Mouse (Mus musculus) gastrocnemius, adult 2 months (tissue): ENCODE data around the gene Dnah7c. TPM values are rescaled to one million over a fixed set of nuclear protein-coding genes. Genes with fewer than 3 reads are reported as not detected.
"Not testable (repeated sequence)": the region's sequence is repeated elsewhere in the genome, so short reads cannot be mapped to it uniquely, and the experiment has no call there.

Source experiments
- DNase-seq: peaks from one replicate; pipeline ENCODE4 v3.0.0; 2022
- H3K27ac ChIP-seq: fragments of 200-600 bp; 2 replicates; pipeline ENCODE4 v1.8.1; 2022; ENCODE audit warnings: mild to moderate bottlenecking
- H3K4me3 ChIP-seq: fragments of 200-600 bp; 2 replicates; pipeline ENCODE4 v1.8.1; 2022; ENCODE audit warnings: mild to moderate bottlenecking, moderate library complexity
- CTCF ChIP-seq: fragments of 200-600 bp; IDR thresholded peaks from 2 replicates; pipeline ENCODE4 v1.8.1; 2022; ENCODE audit warnings: antibody characterized with exemption, mild to moderate bottlenecking, moderate library complexity
- intact Hi-C: fragments of 180-260 bp; cut with DNase I; formaldehyde crosslinking; loops from one replicate; pipeline ENCODE4 v1.15.1; 2025
- total RNA-seq, 2 experiments: library from RNA; stranded (reverse); gene quantifications; 2 replicates each; pipeline ENCODE4 v1.2.3; 2021

Dnah7c gene
- total RNA-seq, 2 experiments from 2014 or later, result 0.22 TPM; not detected in 1

DNA sequence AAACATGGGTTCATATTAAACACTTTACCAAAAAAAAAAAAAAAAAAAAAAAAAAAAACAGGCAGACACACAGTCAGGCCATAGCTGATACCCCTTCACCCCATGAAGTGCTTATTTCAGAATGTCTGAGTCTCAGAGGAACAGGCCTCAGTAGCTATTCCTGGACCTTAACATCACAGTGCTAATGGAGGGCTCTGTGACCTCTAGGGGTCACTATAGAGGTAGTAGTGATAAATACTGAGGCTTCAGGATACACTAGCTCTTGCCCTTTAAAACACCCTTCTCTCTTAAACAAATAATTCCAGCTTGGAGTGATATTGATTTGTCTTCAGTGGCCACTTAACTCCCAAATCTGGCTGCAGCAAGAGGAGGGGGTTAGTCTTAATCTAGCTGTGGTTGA lies 343.9 kb downstream of the Dnah7c start:
- intact Hi-C loops, result not testable (repeated sequence)

DNA sequence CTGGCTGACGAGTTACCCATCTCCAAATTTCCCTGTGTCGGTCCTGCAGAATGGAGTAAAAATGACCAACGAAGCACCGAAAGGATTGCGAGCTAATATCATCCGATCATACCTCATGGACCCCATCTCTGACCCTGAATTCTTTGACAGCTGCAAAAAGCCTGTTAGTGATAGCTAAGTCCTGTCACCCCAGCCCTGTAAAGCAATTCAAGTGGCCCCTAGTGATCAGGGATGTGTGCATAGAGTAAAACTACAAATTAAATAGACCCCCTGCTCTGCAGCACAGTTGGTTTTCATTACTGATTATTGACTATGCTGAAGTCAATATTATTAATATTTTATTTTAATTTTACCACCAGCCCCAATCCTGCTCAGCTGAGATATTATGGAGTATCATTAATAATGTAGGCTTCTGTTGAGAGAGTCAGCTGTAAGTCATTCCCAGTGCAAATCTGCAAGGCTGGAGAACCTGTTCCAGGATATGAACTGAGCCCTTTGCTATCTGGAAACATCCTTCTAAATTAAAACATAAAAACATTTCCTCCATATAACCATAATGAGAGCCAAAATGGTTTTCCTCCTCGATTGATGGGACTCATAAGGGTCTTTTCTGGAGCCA lies 344.8 kb downstream of the Dnah7c start:
- intact Hi-C loops, DNase-seq, H3K27ac ChIP-seq, H3K4me3 ChIP-seq: not testable (repeated sequence)

More for the DNA sequence above, 343.9 kb downstream of the Dnah7c start:
- H3K27ac ChIP-seq, H3K4me3 ChIP-seq, DNase-seq: not testable (repeated sequence)
- 0 out of 2 replicates have a peak, but pooled peaks have one; percentile 15 for TF ChIP-seq CTCF

DNA sequence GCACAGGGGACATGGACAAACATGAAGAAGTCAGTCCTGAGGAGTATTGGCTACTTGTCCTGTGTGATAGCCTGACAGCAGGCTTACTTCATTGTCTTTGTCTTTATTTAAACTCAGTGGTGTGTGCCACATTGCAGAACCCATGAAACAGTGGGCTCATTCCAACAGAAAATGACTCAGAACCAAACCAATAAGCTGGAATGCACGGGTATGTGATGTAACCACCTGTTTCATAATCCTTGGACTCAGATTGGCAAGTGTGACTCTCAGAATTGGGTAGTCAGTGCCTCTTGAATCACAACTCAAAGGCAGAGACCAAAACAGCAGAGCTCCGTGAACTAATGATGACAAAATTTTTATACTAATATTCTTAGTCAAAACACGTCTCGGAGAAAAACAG lies 356.8 kb downstream of the Dnah7c start:
- H3K27ac ChIP-seq, intact Hi-C loops, DNase-seq, H3K4me3 ChIP-seq: not testable (repeated sequence)

DNA sequence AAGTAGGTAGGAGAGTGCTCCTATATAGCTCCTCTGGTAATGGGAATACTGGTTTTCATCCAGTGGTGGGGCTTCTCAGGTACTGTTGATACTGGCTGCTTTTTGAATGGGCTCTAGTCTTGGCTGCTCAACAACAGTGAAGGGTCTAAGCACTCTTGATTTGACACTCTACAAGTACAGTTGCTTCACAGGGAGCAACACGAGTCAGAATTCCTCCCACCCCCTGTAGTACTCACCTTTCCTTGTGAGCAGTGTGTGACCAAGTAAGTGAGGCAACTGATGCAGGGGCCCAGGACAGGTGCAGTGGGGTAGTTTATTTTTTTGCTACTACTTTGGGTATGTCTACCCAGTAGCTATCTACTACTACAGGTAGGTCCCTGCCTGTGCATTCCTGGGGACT lies 379.7 kb downstream of the Dnah7c start:
- Histone ChIP-seq H3K4me3 (no peak overlapping the region), H3K27ac (no peak overlapping the region)
- TF ChIP-seq CTCF, result no peak
- intact Hi-C loops, result no loop called here
- no peak for DNase-seq

DNA sequence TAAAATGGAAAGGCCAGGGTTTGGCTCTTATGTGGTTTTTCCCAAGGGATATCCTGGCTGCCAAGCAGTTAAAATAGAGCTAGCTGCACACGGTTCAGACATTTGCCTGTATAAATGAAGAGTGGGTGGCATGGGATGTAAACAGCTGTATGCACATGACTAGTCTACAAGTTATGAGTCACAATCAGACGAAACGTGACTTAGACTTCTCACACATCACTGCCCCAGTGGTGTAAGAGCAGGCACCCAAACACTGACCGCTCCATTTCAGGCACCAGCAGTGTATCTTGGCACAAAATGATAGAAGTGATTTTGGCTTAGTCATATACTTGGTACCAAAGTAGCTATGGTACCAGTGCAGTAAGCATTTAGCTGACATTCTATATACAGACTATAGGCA lies 383.2 kb downstream of the Dnah7c start:
- intact Hi-C loops, DNase-seq, H3K4me3 ChIP-seq: not testable (repeated sequence)

DNA sequence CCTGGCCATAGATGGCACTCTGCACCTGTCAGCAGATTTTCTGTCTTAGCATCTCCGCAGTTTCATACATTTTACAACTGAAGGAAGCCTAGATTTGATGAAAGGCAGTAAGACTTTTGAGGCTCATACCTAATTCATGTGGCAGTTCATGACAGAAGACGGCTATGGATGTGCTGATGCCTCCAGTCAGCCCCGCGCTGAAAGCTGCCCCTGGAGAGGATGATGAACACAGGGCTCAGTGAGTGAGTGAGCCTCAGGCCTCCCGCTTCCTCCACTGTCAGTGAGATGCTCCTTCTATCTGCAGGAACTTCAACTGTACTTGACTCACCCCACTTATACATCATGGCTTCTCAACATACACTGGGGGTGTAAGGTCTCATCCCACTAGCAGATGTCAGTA lies 392.5 kb downstream of the Dnah7c start:
- Histone ChIP-seq H3K4me3 (no peak overlapping the region), H3K27ac (no peak overlapping the region)
- DNase-seq, result no peak
- TF ChIP-seq CTCF, result no peak
- intact Hi-C loops, result no loop called here

More for the DNA sequence above, 383.2 kb downstream of the Dnah7c start:
- H3K27ac ChIP-seq, result not testable (repeated sequence)

DNA sequence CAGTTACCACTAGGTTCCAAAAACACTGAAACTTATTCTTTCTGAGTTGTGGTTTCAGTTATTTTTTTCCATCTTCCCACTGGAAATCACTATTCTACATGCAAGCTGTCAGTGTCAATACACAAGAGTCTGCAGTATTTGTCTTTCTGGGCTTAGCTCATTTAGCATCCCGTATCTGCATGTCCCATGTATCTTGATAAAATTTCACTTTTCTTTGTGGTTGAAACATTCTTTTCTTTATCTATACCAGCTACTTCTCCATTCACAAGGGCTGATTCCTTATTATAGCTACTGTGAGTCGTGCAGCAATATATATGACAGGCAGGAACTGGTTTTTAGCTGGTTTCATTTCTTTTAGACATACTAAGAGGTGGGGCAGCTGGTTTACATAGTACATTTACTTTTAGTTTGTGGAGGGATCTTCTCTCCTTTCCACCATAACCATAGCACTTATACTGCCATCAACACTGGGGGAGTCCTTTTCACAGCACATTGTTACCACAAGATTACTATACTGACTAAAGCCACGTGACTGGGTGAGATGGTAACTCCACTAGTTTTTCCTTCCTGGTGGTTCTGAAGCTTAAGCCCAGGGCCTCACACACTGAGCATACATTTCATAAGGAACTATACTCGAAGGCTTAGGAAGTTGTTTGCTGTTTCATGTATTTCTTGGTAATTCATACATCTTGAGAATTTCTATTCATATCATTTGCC lies 397.0 kb downstream of the Dnah7c start:
- TF ChIP-seq CTCF, result no peak
- no peak overlapping the region for H3K4me3 ChIP-seq
- no peak overlapping the region for H3K27ac ChIP-seq
- no peak for DNase-seq
- intact Hi-C loops, result no loop called here

DNA sequence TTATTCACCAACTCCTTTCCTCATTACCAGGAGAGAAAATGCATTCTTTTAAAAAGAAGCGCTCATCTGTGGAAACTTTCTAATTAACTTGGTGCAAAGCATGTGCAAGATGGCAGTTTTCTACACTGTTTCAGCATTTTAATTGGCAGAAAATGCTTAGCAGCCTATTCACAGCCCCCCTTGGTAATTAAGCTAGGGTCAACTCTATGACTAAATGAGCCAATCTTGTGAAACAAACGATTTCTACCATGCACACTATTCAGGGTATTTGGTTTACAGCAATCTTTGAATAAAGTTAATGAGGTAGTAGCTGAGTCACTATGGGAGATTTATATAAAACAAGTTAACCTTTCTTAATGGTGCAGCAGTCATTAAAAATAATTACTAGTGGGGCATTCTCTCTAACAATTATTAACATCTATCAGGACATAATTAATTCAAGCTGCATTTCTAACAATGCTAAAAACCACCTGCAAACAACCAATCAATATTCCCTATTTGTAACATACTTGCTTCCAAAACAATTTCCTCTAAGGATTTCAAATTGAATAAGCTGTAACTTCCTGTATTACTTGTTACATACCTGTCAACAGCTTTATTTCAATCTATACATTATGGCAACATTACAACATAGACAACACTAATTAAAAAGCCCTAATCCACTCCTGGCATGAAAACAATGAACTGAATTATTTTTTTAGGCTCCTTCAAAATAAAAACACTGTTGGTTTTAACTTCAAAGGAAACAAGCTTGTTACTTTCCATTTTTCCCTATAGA lies 404.9 kb downstream of the Dnah7c start:
- Histone ChIP-seq H3K27ac (no peak overlapping the region), H3K4me3 (no peak overlapping the region)
- DNase-seq, result no peak
- TF ChIP-seq CTCF, result no peak
- intact Hi-C loops, result no loop called here

DNA sequence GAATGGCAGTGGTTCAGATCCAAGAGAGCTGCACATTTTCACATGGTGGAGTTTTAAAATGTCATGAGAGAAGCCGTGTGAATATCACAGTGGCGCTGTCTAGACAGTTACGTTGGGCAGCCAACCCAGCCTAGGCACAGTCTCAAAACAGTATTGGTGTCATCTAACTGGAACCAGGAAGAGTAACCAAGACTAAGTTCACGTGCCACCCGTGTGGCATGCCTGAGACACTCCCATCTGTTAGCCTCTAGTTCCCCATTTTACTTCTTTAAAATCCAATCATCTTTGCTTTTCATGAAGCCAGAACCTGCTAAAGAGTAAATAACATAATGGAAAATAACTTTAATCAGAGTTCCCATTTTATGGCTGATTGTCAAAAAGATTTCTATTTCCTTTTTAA lies 406.5 kb downstream of the Dnah7c start:
- peak; percentile 57 for DNase-seq
- no peak overlapping the region for H3K4me3 ChIP-seq
- TF ChIP-seq CTCF, result no peak
- intact Hi-C loops, result no loop called here
- peak overlapping the region; percentile 17 for H3K27ac ChIP-seq

DNA sequence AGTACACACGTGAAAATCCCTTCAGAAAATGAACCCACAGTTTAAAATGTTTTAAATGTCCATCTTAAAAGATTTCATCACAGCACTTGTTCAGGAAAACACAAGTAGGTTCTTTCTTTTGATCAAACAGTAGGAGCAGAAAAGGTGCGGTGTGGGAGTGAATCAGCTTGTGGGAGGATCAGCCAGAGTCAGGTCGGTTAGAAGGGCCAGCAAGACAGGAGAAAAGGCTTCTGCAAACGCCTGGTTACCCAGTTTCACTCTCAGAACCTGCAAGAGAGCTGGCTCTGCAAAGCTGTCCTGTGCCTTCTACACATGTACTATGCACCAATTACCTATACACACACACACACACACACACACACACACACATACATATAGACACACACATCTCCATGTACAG lies 418.0 kb downstream of the Dnah7c start:
- Histone ChIP-seq H3K4me3 (no peak overlapping the region), H3K27ac (no peak overlapping the region)
- intact Hi-C loops, result no loop called here
- no peak for TF ChIP-seq CTCF
- no peak for DNase-seq

DNA sequence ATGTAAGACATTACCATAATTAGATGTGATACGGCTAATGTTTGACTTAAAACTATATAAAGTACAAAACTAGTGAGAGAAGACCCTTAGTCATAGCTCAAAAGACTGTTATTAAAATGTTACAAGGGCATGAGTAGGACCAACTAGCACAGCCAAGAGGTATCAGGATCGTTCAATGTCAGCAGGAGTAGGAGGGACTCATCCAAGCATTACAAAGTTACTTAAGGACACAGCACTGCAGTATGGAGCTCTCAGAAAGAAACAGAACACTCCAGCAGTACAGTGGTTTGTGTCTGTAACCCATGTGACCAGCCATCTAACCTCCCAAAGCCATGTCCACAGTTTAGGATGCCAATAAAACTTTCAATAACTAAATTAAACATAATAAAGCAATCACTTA lies 418.9 kb downstream of the Dnah7c start:
- no peak for TF ChIP-seq CTCF
- DNase-seq, result no peak
- no peak overlapping the region for H3K4me3 ChIP-seq
- H3K27ac ChIP-seq, result no peak overlapping the region
- intact Hi-C loops, result no loop called here

DNA sequence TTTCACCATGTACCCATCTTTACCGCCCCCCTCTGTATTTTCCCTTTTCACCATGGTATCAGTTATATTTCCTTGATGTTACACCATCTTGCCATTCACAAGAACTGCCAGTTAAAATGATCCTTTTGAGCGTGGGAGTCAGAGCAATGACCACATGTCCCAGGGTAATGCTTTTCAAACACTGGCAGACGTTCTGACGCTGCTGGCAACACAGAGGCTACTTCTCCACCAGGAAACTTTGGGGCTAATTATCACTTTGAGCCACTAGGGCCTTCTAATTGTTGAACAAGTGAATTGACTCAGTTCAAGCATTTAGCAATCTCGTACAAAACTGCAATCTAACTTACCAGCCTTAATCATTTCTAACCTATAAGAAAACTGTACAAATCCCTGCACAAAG lies 419.8 kb downstream of the Dnah7c start:
- TF ChIP-seq CTCF, result no peak
- Histone ChIP-seq H3K27ac (no peak overlapping the region), H3K4me3 (no peak overlapping the region)
- intact Hi-C loops, result no loop called here
- no peak for DNase-seq

DNA sequence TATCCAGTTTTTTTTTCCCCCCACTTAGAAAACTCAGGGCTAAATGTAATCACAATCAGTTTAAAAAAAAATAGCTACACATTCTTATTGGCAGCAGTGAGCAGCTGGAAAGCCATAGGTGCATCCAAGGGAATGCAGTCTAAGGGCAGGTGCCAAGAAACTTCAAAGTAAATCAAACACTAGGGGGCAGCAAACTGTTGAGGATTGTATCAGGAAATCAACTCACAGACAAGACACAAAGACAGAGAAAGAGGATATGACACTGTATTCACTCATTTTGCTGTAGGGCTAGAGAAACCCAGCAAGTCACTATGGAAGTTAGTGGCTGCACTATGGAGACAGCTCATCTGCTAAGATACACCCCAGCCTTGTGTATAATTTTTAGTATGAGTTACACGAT lies 424.4 kb downstream of the Dnah7c start:
- TF ChIP-seq CTCF, result peak; percentile 79
- Histone ChIP-seq H3K27ac (peak overlapping the region; percentile 10), H3K4me3 (no peak overlapping the region)
- intact Hi-C loops, result loop anchor here (5.0 kb wide), 2 partner anchors 68 to 123 kb away; no protein-coding TSS in a partner anchor
- peak; percentile 43 for DNase-seq
